Mouse (Mus musculus): ENCODE measurements around the gene Dusp8.
"Not testable (repeated sequence)": the region's sequence is repeated elsewhere in the genome, so short reads cannot be mapped to it uniquely, and the experiment has no call there.

Dusp8 gene

GRCm38 (mm10) chr7:142095183-142095931, at the start of gene Dusp8:
Gene Dusp8 (minus strand): TSS chr7:142095843.
- DNase-seq = peak; percentile 94

GRCm38 (mm10) chr7:142144507-142144906, 48.9 kb upstream of the Dusp8 start, which contains the start of gene Gm45337:
Gene Gm45337 (minus strand): TSS chr7:142144607.
- DNase-seq = no peak

GRCm38 (mm10) chr7:142143506-142144010, 47.9 kb upstream of the Dusp8 start:
- DNase-seq = not testable (repeated sequence)

GRCm38 (mm10) chr7:142140696-142141095, 45.1 kb upstream of the Dusp8 start:
- no peak for DNase-seq

- DNase-seq = not testable (repeated sequence)
Observed at GRCm38 (mm10) chr7:142135934-142136333, 40.3 kb upstream of the Dusp8 start, which contains the start of gene Gm39115. Gene Gm39115 (minus strand): TSS chr7:142136034.

GRCm38 (mm10) chr7:142134206-142134995, 38.8 kb upstream of the Dusp8 start:
- DNase-seq = no peak

GRCm38 (mm10) chr7:142128843-142129242, 33.2 kb upstream of the Dusp8 start:
- DNase-seq = no peak

- DNase-seq = not testable (repeated sequence)
Observed at GRCm38 (mm10) chr7:142120629-142121028, 25.0 kb upstream of the Dusp8 start, which contains the start of gene Gm45618. Gene Gm45618 (minus strand): TSS chr7:142120729.

- no peak for DNase-seq
Observed at GRCm38 (mm10) chr7:142119632-142120031, 24.0 kb upstream of the Dusp8 start.

GRCm38 (mm10) chr7:142104747-142105146, 9.1 kb upstream of the Dusp8 start:
- no peak for DNase-seq

- peak; percentile 78 for DNase-seq
Observed at GRCm38 (mm10) chr7:142097776-142098175, 2.1 kb upstream of the Dusp8 start.

- DNase-seq = no peak
Observed at GRCm38 (mm10) chr7:142096701-142097100, 1.1 kb upstream of the Dusp8 start.

- peak; percentile 63 for DNase-seq
Observed at GRCm38 (mm10) chr7:142094301-142095143, 1.1 kb downstream of the Dusp8 start.

GRCm38 (mm10) chr7:142093696-142094240, 1.9 kb downstream of the Dusp8 start:
- no peak for DNase-seq

GRCm38 (mm10) chr7:142092991-142093390, 2.7 kb downstream of the Dusp8 start:
- DNase-seq = no peak

- DNase-seq = peak; percentile 85
Observed at GRCm38 (mm10) chr7:142091848-142092247, 3.8 kb downstream of the Dusp8 start.

- no peak for DNase-seq
Observed at GRCm38 (mm10) chr7:142089648-142090447, 5.8 kb downstream of the Dusp8 start.

- peak; percentile 74 for DNase-seq
Observed at GRCm38 (mm10) chr7:142088886-142089285, 6.8 kb downstream of the Dusp8 start.

GRCm38 (mm10) chr7:142087069-142087652, 8.5 kb downstream of the Dusp8 start:
- DNase-seq = no peak

GRCm38 (mm10) chr7:142086159-142086905, 9.3 kb downstream of the Dusp8 start:
- DNase-seq = no peak
